Mouse (Mus musculus): Measurements from ENCODE around the gene Speer4b. TPM values are rescaled to one million over a fixed set of nuclear protein-coding genes. Genes with fewer than 3 reads are reported as not detected.
"Not testable (repeated sequence)": the region's sequence is repeated elsewhere in the genome, so short reads cannot be mapped to it uniquely, and the experiment has no call there.

Gene Speer4b
- not detected in 2 replicates for total RNA-seq (2017)

DNA sequence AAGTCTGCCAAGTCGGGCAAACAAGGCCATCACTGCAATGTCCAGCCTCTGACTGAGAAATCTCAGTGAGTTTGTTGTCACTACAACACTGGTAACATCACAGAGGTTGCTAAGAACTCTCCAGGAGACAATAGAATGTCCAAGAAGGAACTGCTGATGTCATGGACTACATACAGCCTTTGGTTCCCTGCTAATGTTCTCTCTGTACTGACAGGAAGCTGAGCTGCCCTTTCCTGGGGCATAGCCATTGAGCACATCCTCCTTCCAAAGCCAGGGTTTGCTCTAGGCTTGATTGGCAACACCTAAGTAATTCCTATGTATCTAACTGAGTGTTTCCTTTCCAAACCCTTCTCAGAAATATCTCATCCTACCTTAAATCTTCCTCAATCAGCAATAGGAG lies at the start of gene Speer4b:
Gene Speer4b (minus strand): TSS at position 101 of the 400 bp plus-strand sequence.
- not testable (repeated sequence) for ATAC-seq (replicated peaks; ENCODE audit: low read depth, poor library complexity, severe bottlenecking)

DNA sequence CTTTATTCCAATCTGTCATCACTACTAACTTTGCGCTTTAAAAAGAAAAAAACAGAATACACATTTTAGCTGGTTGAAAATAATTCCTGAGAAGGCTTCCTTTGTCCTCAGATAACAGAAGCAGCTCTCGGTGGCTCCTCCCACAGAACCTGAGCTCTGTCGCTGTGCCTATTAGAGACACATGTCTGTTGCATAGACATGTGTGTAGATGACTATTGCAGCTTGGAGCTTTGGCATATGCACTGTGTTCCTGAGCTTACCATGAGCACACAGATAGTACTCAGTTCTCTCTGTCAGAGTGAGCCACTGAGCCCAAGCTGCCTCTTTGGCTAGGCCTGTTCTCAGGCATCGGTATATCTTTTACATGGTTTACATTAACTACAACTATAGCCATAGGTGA lies 48.1 kb upstream of the Speer4b start:
- no peak for ATAC-seq (replicated peaks; ENCODE audit: low read depth, poor library complexity, severe bottlenecking)

DNA sequence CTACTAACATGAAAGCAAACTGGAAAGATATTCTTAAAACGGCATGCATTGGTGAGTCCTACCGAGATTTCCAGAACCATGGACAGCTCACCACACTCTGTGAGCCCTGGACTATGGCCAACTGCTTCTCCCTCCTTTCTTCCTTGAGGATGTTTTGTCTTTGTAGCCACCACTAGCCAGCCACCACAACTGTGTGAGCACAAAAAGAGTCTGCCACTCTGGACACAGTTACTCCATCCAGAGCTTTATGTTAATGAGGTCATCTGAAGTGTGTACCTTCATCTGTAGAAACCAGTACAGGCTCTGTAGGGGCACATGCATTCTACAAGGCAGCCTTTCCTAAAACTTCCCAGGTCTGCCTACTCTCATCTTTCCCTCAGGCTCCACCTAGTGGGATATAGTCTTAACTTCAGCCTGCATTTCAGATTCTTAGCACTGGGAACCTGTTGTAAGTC lies 43.6 kb upstream of the Speer4b start:
- ATAC-seq (replicated peaks; ENCODE audit: low read depth, poor library complexity, severe bottlenecking), result no peak

DNA sequence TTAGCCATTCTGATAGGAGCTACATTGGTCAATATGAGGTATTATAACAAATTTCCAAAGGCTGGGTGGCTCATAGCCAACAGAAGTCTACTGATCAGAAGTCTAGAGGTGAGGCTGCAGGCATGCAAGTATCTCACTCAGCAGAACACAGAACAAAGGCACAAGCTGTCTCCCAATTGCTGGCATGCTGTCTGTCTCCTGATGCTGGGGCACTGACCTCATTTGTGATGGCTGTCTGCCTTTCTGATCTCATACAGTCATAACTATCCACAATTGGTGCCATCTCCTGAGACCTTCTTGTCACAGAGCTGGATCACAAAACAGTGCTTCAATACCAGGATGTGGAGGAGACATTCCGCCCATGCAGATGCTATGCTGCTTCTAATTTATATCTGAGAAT lies 25.7 kb upstream of the Speer4b start:
- ATAC-seq (replicated peaks; ENCODE audit: low read depth, poor library complexity, severe bottlenecking), result no peak

DNA sequence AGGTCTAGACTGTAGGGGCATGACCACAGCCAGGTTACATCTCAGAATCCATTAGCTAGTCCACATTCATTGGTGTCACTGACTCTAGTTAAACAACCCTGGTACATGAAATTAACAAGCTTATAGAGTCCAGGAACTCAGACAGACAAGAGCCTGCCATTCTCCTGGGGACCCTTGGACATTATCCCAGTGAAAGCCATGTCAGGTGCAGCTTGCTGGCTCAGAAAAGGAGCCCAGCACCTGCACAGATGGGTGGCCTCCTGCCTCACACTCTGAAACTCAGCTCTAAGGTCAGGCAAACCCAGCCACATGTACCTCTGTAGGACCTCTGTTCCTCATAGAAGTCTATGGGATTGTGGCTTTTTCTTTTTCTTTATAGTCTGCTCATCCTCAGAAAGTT lies 17.5 kb upstream of the Speer4b start:
- ATAC-seq (replicated peaks; ENCODE audit: low read depth, poor library complexity, severe bottlenecking), result no peak

DNA sequence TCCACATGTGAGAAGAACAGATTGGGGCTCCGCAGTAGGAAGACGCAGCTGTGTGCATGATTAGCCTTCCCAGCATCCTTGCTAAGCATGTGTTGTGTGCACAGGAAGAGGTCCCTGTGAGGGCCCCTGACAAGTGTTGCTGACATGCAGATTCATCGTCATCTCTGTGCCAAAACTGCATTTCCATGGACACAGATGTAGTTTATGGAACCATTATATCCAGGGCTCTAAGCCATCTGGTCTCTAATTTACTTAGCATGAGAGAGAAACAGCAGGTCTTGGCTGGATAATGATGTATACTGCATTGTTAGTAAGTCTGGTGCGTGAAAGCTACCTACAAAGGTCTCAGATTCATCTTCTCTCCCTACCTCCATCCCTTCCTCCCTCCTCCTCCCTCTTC lies 10.3 kb downstream of the Speer4b start:
- no peak for ATAC-seq (replicated peaks; ENCODE audit: low read depth, poor library complexity, severe bottlenecking)

DNA sequence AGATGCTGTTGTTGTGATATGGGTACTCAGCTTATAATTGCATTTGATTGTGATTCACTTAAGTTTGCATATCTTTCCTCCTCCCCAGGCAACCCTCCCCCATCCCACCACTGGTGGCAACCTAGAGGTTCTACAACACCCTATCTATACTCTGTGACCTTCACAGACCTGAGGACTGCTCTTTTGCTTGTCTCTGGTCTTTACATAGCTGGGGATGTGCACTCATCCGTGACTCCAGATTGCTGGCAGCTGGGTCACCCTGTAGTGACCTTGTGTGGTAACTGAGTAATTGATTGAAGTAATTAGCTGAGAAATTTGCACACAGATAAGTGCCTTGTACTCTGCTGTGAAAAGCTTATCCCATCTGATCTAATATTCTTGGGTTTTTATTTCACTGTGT lies 15.1 kb downstream of the Speer4b start:
- no peak for ATAC-seq (replicated peaks; ENCODE audit: low read depth, poor library complexity, severe bottlenecking)

DNA sequence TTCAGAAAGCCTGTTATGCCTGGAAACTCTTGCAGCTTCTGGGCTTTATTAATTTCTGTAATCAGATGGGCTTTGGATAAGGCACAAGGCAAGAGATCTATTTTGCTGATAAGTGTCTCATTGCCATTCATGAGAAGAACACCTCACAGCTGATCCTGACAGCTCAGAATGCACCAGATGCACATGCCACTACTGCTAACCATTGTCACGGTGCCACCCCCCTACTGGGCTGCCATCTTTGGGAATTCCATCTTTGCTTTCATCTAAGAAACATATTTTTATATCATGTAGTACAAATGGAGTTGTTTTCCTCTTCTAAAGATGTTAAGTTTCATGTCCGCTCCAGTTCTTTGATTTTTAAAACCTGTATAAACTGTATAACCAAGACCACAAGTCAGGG lies 19.5 kb downstream of the Speer4b start:
- ATAC-seq (replicated peaks; ENCODE audit: low read depth, poor library complexity, severe bottlenecking), result no peak

DNA sequence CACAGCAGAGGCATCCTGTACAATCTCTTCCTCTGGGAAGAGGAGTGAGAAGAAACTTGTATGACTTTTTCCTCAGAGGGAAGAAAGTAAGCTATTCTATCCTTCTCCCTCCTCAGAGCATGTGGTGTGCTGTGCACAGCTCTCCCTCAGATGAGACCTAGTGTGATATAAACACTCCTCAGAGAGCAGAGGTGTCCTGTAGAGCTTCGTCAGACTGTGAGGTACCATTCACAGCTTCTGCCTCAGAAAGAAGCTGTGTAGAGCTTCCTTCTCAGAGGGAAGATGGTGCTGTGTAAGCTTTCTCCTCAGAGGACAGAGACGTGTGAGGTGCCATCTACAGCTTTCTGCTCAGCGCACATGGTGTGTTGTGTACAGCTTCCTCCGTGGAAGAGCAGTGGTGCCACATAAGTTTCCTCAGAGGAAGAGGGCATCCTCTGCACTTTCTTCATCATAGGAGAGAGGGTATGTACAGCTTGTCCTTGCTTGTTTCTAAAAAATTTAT lies 26.2 kb downstream of the Speer4b start:
- ATAC-seq (replicated peaks; ENCODE audit: low read depth, poor library complexity, severe bottlenecking), result no peak

DNA sequence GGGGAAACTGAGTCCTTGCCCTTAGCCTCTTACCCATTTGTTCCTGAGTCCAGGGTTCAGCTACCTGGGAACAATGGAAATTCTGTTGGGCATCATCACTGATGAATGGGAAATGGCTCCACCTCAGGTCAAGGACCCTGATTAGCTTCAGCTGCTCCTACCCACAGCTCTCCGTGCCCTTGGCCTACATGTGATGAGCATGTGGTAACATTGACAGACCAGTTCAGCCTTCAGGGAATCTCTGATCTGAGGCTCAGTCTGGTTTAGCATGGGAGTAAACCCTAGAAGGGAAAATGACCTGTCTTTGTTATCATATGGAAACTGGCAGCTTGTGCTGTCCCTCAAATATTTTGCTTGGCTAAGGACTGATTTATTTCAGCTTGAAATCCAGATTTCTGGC lies 43.6 kb downstream of the Speer4b start:
- ATAC-seq (replicated peaks; ENCODE audit: low read depth, poor library complexity, severe bottlenecking), result no peak

DNA sequence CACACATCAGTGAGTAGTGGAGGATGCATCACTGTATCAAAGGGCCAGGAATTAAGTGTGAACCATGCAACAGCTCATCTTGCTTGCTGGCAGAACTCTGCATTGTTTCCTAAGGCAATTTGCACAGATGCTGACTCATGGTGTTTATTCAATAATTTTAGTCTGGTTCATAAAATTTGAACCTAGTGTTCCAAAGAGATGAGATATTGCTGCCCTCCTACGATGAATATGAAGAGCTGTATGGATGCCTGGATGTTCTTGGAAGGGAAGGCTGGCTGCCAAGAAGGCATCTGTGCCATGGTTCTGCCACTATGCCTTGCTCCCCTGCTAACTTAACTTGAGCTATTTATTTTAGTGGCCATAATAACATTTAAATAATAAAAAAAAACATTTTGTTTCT lies 44.3 kb downstream of the Speer4b start:
- no peak for ATAC-seq (replicated peaks; ENCODE audit: low read depth, poor library complexity, severe bottlenecking)

DNA sequence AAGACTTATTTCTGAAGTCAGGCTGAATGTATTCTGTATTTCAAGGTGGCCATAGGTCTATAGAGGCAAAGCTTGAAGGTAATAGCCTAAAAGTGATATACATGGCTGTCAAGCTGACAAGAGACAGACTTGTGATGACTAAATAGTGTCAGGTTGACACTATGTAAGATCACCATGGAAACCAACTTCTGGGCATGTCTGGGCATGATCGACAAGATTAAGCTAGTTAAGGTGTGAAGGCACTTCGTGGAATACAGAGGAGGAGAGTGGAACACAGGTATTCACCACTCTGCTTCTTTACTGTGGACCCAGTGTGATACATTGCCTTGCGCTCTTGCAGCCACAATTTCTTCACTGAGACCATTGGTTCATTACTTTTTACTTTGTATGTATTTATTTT lies 46.9 kb downstream of the Speer4b start:
- no peak for ATAC-seq (replicated peaks; ENCODE audit: low read depth, poor library complexity, severe bottlenecking)

DNA sequence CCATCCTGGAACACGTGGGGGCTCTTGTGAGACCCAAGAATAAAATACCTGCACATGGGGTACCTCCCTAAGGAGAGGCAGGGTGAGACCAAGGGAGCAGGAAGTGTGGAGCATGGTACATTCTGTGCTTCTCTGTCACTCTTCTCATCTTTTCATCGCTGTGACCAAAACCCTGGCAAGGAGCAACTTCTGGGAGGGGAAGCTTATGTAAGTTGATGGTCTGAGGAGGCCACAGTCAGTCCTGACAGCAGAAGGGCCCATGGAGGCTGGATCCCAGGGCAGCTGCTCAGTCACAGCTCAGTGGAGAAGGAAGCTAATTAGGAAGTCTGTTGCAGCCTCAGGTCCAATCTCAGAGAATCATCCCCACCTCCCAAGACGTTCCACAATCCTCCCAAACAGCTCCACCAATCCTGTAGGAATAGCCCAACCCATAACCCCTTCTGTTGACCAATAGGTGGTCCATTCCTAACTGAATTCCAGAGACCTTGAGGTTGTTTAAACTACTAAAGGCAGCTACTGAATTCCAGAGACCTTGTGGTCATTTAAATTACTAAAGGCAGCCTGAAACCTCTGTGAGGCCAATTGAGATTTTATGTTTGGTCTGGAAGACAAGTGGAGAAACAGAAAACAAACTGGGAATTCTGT lies 47.9 kb downstream of the Speer4b start:
- ATAC-seq (replicated peaks; ENCODE audit: low read depth, poor library complexity, severe bottlenecking), result no peak
